Mouse (Mus musculus) G1E (cell line): ENCODE data around the gene Adra1d.

Experiments used
- CTCF ChIP-seq: IDR thresholded peaks from 2 replicates; pipeline ENCODE4 v1.5.1; 2012; ENCODE audit warnings: low read depth, low read length, inconsistent platforms, mixed read lengths
- GATA1 ChIP-seq: IDR thresholded peaks from 2 replicates; pipeline ENCODE4 v1.6.1; 2012; ENCODE audit warnings: borderline replicate concordance, low read length, inconsistent platforms, mixed read lengths
- GATA2 ChIP-seq: IDR thresholded peaks from 2 replicates; pipeline ENCODE4 v1.6.1; 2012; ENCODE audit warnings: low read depth, low read length, inconsistent platforms, borderline replicate concordance

DNA sequence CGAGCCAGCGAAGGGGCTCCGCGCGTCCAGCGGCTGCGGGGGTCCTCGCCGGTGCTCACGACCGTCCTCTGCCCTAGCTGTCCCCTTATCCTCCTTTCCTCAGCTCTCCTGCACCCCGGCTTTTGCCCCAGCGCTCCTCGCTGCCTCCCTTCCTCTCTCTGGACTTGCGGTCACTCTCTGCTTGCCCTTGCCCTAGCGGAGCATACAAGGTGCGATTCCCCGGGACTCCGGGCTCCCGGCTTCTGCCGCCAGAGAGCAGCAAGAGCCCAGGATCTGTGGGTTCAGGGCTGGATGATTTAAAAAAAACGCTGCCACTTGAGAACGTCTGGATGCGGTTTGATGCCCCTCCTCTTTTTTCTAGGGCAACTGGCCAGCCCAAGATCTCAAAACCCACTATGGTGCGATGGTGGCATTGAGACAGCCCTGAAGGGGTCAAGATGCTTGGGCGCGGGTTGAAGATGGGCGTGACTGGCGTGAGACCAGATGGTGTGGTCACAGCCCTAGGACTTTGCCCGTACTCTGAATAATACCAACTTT, 571 bp upstream of the Adra1d start:
- TF ChIP-seq CTCF (no peak), GATA2 (no peak), GATA1 (no peak)
